Mouse (Mus musculus) cerebellum, adult 11 months (tissue): ENCODE results near the gene Ccm2l.

Experiments
- DNase-seq: peaks from one replicate; pipeline ENCODE4 v3.0.0; 2022

Ccm2l gene

GRCm38 (mm10) chr2:153107046-153107766 is 41.5 kb downstream of the Ccm2l start:
- DNase-seq, result no peak

GRCm38 (mm10) chr2:153107802-153108201 is 42.0 kb downstream of the Ccm2l start:
- no peak for DNase-seq

GRCm38 (mm10) chr2:153108313-153109264 is 42.8 kb downstream of the Ccm2l start, which contains the start of gene Hck:
Gene Hck, plus strand, starts transcription at chr2:153108468.
- no peak for DNase-seq

GRCm38 (mm10) chr2:153109596-153109995 is 43.8 kb downstream of the Ccm2l start:
- no peak for DNase-seq

GRCm38 (mm10) chr2:153111298-153111697 is 45.5 kb downstream of the Ccm2l start:
- DNase-seq, result no peak

- DNase-seq, result no peak
Measured at GRCm38 (mm10) chr2:153115679-153116081, 49.9 kb downstream of the Ccm2l start.

- DNase-seq, result no peak
Measured at GRCm38 (mm10) chr2:153117051-153117486, 51.3 kb downstream of the Ccm2l start.

- DNase-seq, result no peak
Measured at GRCm38 (mm10) chr2:153119488-153119887, 53.7 kb downstream of the Ccm2l start.

- DNase-seq, result no peak
Measured at GRCm38 (mm10) chr2:153120126-153120525, 54.4 kb downstream of the Ccm2l start.

- no peak for DNase-seq
Measured at GRCm38 (mm10) chr2:153121821-153122615, 56.3 kb downstream of the Ccm2l start.

- DNase-seq, result no peak
Measured at GRCm38 (mm10) chr2:153122701-153123100, 56.9 kb downstream of the Ccm2l start.

GRCm38 (mm10) chr2:153125875-153126274 is 60.1 kb downstream of the Ccm2l start:
- DNase-seq, result no peak

GRCm38 (mm10) chr2:153131019-153131418 is 65.3 kb downstream of the Ccm2l start:
- no peak for DNase-seq
